Mouse (Mus musculus) stomach, postnatal 0 days (tissue): Measurements from ENCODE around the gene Ccdc63.

ENCODE experiments used
- CTCF ChIP-seq: IDR thresholded peaks from 2 replicates; pipeline ENCODE4 v1.5.1; 2016; ENCODE audit warnings: antibody characterized with exemption, low read depth, mild to moderate bottlenecking, moderate library complexity
- EP300 ChIP-seq: optimal IDR thresholded peaks from 2 replicates; pipeline ENCODE3; 2016; ENCODE audit warnings: antibody characterized with exemption

- no peak for TF ChIP-seq EP300
- no peak for TF ChIP-seq CTCF
These were observed 29.3 kb downstream of the Ccdc63 start for GRCm38 (mm10) chr5:122111091-122111932.
